Comparison of ENCODE assay signal across 8 mouse cellular contexts in genomic region chr5:110269141-110270101, GRCm38 (mm10). TPM values are rescaled to one million over a fixed set of nuclear protein-coding genes. Genes with fewer than 3 reads are reported as not detected.
DNase-seq lines count a peak whose midpoint lies in the region; ATAC-seq and TF ChIP-seq lines count a peak whose summit lies in the region.

TSS of gene Pgam5 (minus strand) at chr5:110269913.

- peak within 1 kb of the TSS; percentile 45 for H3K27ac ChIP-seq in ES-E14 (ENCODE audit: insufficient read depth, low read depth, low read length, poor library complexity, severe bottlenecking)
- H3K27ac ChIP-seq in forebrain, embryonic 16.5 days (ENCODE audit: low read length) = peak within 1 kb of the TSS; percentile 54; the same call in 1 of the 2 replicates
- peak within 1 kb of the TSS; percentile 90 for H3K27ac ChIP-seq in layer of hippocampus, adult 2 months
- peak within 1 kb of the TSS; percentile 50; the same call in 1 of the 2 replicates for H3K27ac ChIP-seq in lung, embryonic 14.5 days (ENCODE audit: low read depth)
- no peak within 1 kb of the TSS for H3K27ac ChIP-seq in olfactory bulb, adult 2 months (ENCODE audit: insufficient read depth, low read depth, low read length)
- no peak within 1 kb of the TSS for H3K27ac ChIP-seq in thymus, adult 2 months (ENCODE audit: control insufficient read depth, insufficient read depth, low read length)

- peak; percentile 78 for DNase-seq in ES-E14 (ENCODE audit: low read depth, low spot score)
- DNase-seq in cerebellum, adult 11-12 months = peak; percentile 86
- DNase-seq in heart, postnatal 36 days = peak; percentile 91
- peak; percentile 84 to 89 for DNase-seq in layer of hippocampus, adult 2 months (ENCODE audit: low spot score in 2 of 2)
- peak; percentile 95 for DNase-seq in lung, embryonic 14.5 days
- peak; percentile 83 for DNase-seq in thymus, adult 2 months

- no peaks in the 10 kb centered on the region for H3K27me3 ChIP-seq in forebrain, embryonic 16.5 days (replicated peaks; ENCODE audit: control insufficient read depth, insufficient read depth, low read length)
- no peaks in the 10 kb centered on the region for H3K27me3 ChIP-seq in lung, embryonic 14.5 days (ENCODE audit: insufficient read depth, low read length)
- no peaks in the 10 kb centered on the region for H3K27me3 ChIP-seq in thymus, adult 2 months (ENCODE audit: control insufficient read depth, insufficient read depth, low read length)

- peaks cover 2 to 5% of the 10 kb centered on the region in 2 experiments; a peak in 3 of 4 replicates for H3K4me1 ChIP-seq in ES-E14 (ENCODE audit: control insufficient read depth in 2 of 2, insufficient read depth in 2 of 2, low read length in 2 of 2, poor library complexity in 1 of 2)
- peaks cover 12% of the 10 kb centered on the region for H3K4me1 ChIP-seq in forebrain, embryonic 16.5 days (replicated peaks; ENCODE audit: control insufficient read depth, insufficient read depth, low read length)
- 0 out of 2 replicates have a peak, but pooled peaks cover 4% of the 10 kb centered on the region for H3K4me1 ChIP-seq in lung, embryonic 14.5 days (ENCODE audit: insufficient read depth)
- H3K4me1 ChIP-seq in olfactory bulb, adult 2 months (ENCODE audit: control insufficient read depth, insufficient read depth, low read length) = peaks cover 3% of the 10 kb centered on the region; the same call in 1 of the 2 replicates
- peaks cover 7% of the 10 kb centered on the region for H3K4me1 ChIP-seq in thymus, adult 2 months (replicated peaks; ENCODE audit: control insufficient read depth, insufficient read depth, low read length)

- peak within 1 kb of the TSS; percentile 97 to 100 for H3K4me3 ChIP-seq in ES-E14 (ENCODE audit: insufficient read depth in 1 of 2, low read depth in 1 of 2, low read length in 2 of 2, poor library complexity in 1 of 2, severe bottlenecking in 1 of 2)
- peak within 1 kb of the TSS; percentile 67 for H3K4me3 ChIP-seq in forebrain, embryonic 16.5 days (replicated peaks; ENCODE audit: low read length)
- peak within 1 kb of the TSS; percentile 100 for H3K4me3 ChIP-seq in layer of hippocampus, adult 2 months
- peak within 1 kb of the TSS; percentile 97 for H3K4me3 ChIP-seq in lung, embryonic 14.5 days (ENCODE audit: low read depth, low read length)
- H3K4me3 ChIP-seq in olfactory bulb, adult 2 months (ENCODE audit: insufficient read depth, low read depth, low read length) = peak within 1 kb of the TSS; percentile 83
- peak within 1 kb of the TSS; percentile 93 for H3K4me3 ChIP-seq in thymus, adult 2 months (ENCODE audit: control insufficient read depth, insufficient read depth, low read length)

- TF ChIP-seq POLR2A in olfactory bulb, adult 2 months (IDR thresholded peaks at IDR 0.05; ENCODE audit: insufficient read depth, low read depth, low read length) = peak; percentile 78
- peak; percentile 50; the same call in 1 of the 2 replicates for TF ChIP-seq POLR2A in thymus, adult 2 months (IDR thresholded peaks at IDR 0.05; ENCODE audit: control insufficient read depth, extremely low read depth, insufficient read depth, low read length, poor library complexity)

- peak; percentile 88 for TF ChIP-seq CTCF in layer of hippocampus, adult 2 months (conservative IDR thresholded peaks at IDR 0.05)
- peak; percentile 83 for TF ChIP-seq CTCF in lung, embryonic 14.5 days (IDR thresholded peaks at IDR 0.05; ENCODE audit: low read depth)
- TF ChIP-seq CTCF in olfactory bulb, adult 2 months (IDR thresholded peaks at IDR 0.05; ENCODE audit: insufficient read depth, low read depth, low read length) = peak; percentile 78
- TF ChIP-seq CTCF in thymus, adult 2 months (IDR thresholded peaks at IDR 0.05; ENCODE audit: borderline replicate concordance, control insufficient read depth, extremely low read depth, insufficient read depth, low read length, poor library complexity) = peak; percentile 90

- peak within 1 kb of the TSS; percentile 97 for H3K9ac ChIP-seq in ES-E14 (ENCODE audit: insufficient read depth, low read depth, low read length, poor library complexity, severe bottlenecking)
- H3K9ac ChIP-seq in forebrain, embryonic 16.5 days (replicated peaks; ENCODE audit: low read depth, low read length) = peak within 1 kb of the TSS; percentile 88
- H3K9ac ChIP-seq in lung, embryonic 14.5 days = peak within 1 kb of the TSS; percentile 88

- peak; percentile 87 for ATAC-seq in forebrain, embryonic 16.5 days
- ATAC-seq in lung, embryonic 14.5 days (ENCODE audit: insufficient read depth) = peak; percentile 89

- intact Hi-C loops in heart, postnatal 36 days (cut with DNase I) = loop anchor here (2.0 to 10.0 kb wide), 2 partner anchors 15 to 345 kb away; partner anchors contain the start of gene Gm15446

- in situ Hi-C loops in ES-E14 (cut with MboI; ENCODE audit: low sequenced_read_pairs in 2 of 2, unreplicated experiment in 2 of 2) = no loop called here

- under 1% methylated on average over 65 of the region's 66 CpGs for WGBS in forebrain, embryonic 16.5 days
- WGBS in lung, embryonic 14.5 days = under 1% methylated on average over 61 of the region's 66 CpGs
- WGBS in olfactory bulb, adult 2 months = under 1% methylated on average over 66 of the region's 66 CpGs
- WGBS in thymus, adult 2 months = under 1% methylated on average over 66 of the region's 66 CpGs

- H3K36me3 ChIP-seq in ES-E14 (ENCODE audit: control insufficient read depth, insufficient read depth, low read length, poor library complexity, severe bottlenecking) = peaks cover 22% of the 10 kb centered on the region
- H3K36me3 ChIP-seq in forebrain, embryonic 16.5 days (ENCODE audit: control insufficient read depth, insufficient read depth) = peaks cover 22% of the 10 kb centered on the region
- H3K36me3 ChIP-seq in lung, embryonic 14.5 days (ENCODE audit: insufficient read depth) = peaks cover 31% of the 10 kb centered on the region
- peaks cover 25% of the 10 kb centered on the region for H3K36me3 ChIP-seq in thymus, adult 2 months (ENCODE audit: control insufficient read depth, insufficient read depth, low read length)

- H3K9me3 ChIP-seq in ES-E14 (ENCODE audit: control insufficient read depth, insufficient read depth, low read depth, low read length) = no peaks in the 10 kb centered on the region
- H3K9me3 ChIP-seq in forebrain, embryonic 16.5 days (ENCODE audit: control insufficient read depth, low read length) = no peaks in the 10 kb centered on the region
- H3K9me3 ChIP-seq in lung, embryonic 14.5 days (ENCODE audit: low read depth, low read length) = no peaks in the 10 kb centered on the region

- H3K4me2 ChIP-seq in forebrain, embryonic 16.5 days (ENCODE audit: low read length) = peak within 1 kb of the TSS; percentile 90
- H3K4me2 ChIP-seq in lung, embryonic 14.5 days = peak within 1 kb of the TSS; percentile 94

TF ChIP-seq in ES-E14, 5 proteins besides CTCF, POLR2A, EP300 and RAD21:
- TF ChIP-seq MAFK (IDR thresholded peaks at IDR 0.05; ENCODE audit: insufficient read depth, low read depth, low read length) = no peak
- TF ChIP-seq HCFC1 (IDR thresholded peaks at IDR 0.05; ENCODE audit: borderline replicate concordance, insufficient read depth, low read length) = no peak
- no peak for TF ChIP-seq ZNF384 (IDR thresholded peaks at IDR 0.05; ENCODE audit: low read depth, low read length)
- peak; percentile 18; the same call in 1 of the 2 replicates for TF ChIP-seq CHD2 (IDR thresholded peaks at IDR 0.05; ENCODE audit: low read depth, low read length)
- no peak for TF ChIP-seq ZC3H11A (IDR thresholded peaks at IDR 0.05; ENCODE audit: borderline replicate concordance, low read depth, low read length)
TF ChIP-seq in ES-E14: peak in this region for 1.

RNA-seq across cellular contexts. Expression of gene Pgam5, which starts in this region (rescaled TPM):
- total RNA-seq in ES-E14 (2012; rRNA removed) = 55.4 and 65.6 TPM in 2 replicates
- polyA plus RNA-seq in forebrain, embryonic 16.5 days (2015; fragmentation: Nextera tagmentation; extraction: Ambion mirVana) = 101 and 108 TPM in 2 replicates
- total RNA-seq in heart, postnatal 36 days (2021) = 10 to 100 TPM; 34.2 to 35.4 TPM
- 10 to 100 TPM; 57.5 to 66.8 TPM for total RNA-seq in layer of hippocampus, adult 2 months (2021)
- 72.9 and 74.0 TPM in 2 replicates for polyA plus RNA-seq in lung, embryonic 14.5 days (2014; fragmentation: Nextera tagmentation; extraction: Ambion mirVana)
- polyA plus RNA-seq in olfactory bulb, adult 2 months (2012; ENCODE audit: insufficient read depth, insufficient read length, low replicate concordance, missing spikeins) = not detected in 2 replicates
- 38.0 and 40.8 TPM in 2 replicates for polyA plus RNA-seq in thymus, adult 2 months (2012; rRNA removed)

Comparison
In these comparisons a context has a peak if more than half of its experiments do, and no peak if none do; other contexts are left out.
1. RNA of gene Pgam5 (polyA plus RNA-seq): 101 to 108 TPM in forebrain, embryonic 16.5 days, 72.9 to 74.0 TPM in lung, embryonic 14.5 days and 38.0 to 40.8 TPM in thymus, adult 2 months; not detected in olfactory bulb, adult 2 months; every median in the first group is over 10 times any median in the second.
2. H3K27ac ChIP-seq: peak in ES-E14 (single experiment), forebrain, embryonic 16.5 days (single experiment), layer of hippocampus, adult 2 months (single experiment) and lung, embryonic 14.5 days (single experiment); none in olfactory bulb, adult 2 months (single experiment) and thymus, adult 2 months (single experiment).
3. Peak in every context shown above with its lines, with median percentiles within 50 percentile points of each other: DNase-seq, H3K4me3 ChIP-seq, H3K9ac ChIP-seq and CTCF ChIP-seq.